Mouse (Mus musculus) c-Kit-positive CD71-positive TER-119-negative erythroid progenitor cells, embryonic 14.5 days (primary cell): ENCODE results near the gene Unc5cl.

Source experiments
- DNase-seq: peaks from one replicate; pipeline ENCODE4 v3.0.0-alpha.2; 2013; ENCODE audit warnings: low read depth

Gene Unc5cl

DNA sequence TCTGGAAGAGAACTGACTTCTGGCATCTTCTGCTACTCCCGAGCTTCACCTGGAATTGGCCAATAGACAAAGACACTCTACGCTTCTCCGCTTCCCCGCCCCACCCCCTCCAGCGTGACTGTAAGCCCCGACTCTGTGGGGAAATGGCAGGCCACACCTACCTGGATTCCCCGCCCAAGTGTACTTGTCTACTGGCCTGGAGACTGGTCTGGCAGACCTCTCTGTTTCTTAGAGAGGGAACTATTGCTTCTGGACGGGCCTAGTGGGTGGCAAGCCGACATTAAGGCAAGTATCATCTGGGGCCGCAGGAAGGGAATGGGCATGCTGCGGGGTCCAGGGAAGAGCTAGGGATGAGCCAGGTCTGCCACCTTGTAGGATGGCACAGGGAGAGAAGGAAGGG, at the start of gene Unc5cl:
Unc5cl (plus strand) TSS at position 214 of the 400 bp plus-strand sequence.
- DNase-seq: no peak

DNA sequence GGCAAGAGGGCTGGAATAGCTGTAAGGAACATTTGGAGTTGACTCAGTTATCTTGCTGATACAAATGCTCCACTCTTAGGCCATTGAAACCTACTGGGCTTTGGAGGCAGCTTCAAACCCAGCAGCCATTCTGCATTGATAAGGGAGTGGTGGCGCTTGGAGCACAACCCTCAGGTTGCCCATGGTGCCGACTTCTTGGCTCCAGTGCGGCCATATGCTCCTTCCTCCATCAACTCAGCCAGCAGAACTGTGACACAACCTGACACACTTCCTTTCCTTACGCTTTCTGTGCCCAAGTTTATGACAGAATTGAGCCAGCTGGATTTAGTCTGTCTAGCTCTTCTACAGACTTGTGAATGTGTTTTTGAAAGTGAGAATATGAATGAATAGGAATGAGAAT, 47.5 kb upstream of the Unc5cl start:
- no peak for DNase-seq

DNA sequence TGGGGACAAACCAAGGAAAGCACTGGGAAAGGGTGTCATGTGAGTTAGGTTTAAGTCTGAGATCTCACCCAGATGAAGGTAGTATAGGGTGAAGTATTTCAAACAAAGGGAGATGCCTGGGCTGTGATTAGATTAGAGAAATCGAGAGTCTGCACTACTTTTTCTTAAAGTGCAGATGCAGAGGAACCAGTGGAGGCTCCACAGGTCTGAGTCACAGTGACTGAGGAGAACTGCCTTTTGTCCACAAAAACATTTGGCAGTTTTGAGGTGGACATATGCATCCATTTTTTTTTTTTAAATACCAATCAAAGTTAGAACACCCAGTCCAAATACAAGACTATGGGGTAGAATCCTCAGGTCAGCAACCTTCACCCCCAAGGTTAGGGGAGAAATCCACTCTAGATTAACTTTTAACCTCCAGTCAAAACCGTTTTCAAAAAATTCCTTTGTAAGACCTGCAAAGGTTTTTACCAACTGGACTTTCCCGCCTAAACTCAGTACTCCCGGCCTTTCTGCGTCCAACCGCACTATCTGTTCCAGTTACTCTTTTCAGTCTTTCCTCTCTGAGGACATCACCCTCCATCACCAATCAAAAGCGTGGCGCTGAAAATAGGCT, 46.7 kb upstream of the Unc5cl start:
- no peak for DNase-seq

DNA sequence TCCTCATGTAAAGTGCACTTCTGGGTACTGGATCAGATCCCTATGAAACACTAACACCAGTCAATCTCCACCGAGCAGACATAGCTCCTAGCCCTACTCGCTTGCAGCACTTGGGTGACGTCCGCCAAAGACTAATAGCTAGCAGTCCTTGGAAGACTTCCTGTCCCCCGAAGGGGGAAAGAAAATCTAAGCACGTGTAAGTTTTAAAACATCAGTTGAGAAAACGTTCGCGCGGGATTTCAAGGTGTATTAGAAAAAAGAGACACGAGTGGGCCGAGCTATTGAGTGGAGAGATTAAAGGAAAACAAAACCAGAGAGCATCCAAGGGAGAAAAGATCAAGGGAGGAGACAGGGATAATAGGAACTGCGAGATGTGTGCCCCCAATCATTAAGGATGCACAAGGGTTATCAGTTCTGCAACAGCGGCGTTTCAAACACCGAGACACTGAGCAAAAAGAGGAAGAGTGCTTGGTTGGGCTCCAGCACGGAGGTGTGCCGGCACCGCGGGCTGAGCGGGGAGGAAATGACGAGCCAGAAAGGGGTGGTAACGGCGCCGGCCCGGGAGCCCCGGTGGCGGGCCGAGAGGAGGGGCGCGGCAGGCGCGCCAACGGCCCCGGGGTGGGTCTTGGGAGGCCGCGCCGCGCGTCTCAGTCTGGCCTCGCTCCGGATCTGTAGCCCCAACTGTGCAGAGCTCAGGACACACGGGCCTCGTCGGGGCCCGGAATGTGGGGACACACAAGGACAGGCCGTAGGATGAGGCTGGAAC, 46.0 kb upstream of the Unc5cl start:
- peak; percentile 65 for DNase-seq

DNA sequence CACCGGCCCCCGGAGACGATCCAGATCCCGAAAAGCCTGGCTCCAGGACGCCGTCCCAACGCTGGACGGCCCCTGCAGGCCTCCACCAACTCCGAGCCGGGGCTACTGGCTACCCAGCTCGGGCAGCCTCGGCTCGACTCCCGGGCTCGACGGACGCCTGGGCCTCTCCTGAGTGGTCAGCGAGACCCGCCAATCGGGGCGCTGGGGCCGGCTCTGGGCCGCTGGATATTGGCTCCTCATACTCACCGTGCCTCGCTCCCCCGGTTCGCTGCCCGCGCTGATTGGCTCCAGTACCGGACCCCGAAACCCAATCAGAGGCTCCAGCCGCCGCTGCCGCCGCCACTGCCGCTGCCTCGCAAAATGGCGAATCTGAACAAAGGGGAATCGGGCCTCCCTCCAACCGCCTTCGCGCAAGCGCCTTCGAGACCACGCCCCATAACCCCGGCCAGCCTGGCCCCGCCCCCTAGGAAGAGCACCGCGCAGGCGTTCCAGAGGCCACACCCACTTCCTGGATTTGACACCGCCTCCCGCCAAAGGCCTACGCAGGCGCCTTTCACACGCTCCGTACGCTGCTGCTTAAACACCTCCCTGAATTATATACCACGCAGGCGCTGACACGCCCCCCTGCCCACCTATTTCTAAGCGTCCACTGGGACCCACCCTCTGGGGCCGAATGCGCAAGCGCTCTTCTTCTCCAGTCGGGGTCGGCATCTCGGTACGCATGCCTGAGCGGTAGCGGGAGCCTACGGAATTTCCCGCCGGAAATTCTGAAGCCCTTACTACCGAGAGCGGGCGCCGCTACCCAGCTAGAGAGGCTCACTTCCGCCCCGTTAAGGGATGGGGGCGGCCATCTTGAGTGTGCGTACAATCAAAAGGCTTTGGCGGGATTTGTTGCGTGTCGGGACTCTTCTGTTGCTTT, 45.1 kb upstream of the Unc5cl start, which contains the start of the genes Nfya and Oard1:
Nfya (minus strand) TSS at position 527 of the 919 bp plus-strand sequence.
Oard1 (plus strand) TSS at position 635 of the 919 bp plus-strand sequence.
- DNase-seq: peak; percentile 99

DNA sequence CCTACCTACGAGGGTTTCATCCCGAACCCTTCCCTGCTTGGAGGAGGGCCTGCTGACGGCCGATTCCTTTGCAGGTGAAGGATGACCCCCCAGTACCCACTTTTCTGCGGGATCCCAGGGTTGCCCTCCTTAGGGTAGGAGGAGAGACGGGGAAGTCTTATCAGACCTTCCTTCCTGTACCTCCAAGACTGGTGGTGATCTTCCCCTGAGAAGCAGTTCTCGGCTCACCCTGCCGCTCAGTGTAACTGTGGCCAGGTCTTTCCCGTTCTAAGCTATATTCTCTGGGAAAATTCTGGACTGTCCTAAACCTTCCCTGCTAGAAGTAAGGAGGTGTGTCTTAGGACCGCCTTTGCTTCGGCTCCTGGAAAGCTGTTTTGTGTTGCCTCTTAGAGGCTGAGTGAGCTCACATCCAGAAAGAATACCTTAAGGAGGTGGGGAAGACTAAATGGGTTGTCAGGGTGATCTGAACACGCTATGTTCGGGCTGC, 44.4 kb upstream of the Unc5cl start:
- no peak for DNase-seq

DNA sequence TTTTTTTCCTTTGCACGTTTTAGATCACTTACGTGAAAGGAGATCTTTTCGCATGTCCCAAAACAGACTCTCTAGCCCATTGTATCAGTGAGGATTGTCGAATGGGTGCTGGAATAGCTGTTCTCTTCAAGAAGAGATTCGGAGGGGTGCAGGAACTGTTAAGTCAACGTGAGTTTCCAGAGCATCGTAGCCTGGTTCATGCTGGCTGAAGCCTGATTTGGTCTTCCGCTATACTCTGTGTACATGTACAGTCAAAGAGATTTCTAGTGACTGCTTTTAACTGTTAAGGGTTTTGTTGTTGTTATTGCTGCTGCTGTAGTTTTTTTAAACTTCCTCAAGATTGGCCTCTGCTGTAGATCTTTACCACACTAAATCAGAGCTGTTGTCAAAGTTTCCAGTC, 43.5 kb upstream of the Unc5cl start:
- DNase-seq: no peak

DNA sequence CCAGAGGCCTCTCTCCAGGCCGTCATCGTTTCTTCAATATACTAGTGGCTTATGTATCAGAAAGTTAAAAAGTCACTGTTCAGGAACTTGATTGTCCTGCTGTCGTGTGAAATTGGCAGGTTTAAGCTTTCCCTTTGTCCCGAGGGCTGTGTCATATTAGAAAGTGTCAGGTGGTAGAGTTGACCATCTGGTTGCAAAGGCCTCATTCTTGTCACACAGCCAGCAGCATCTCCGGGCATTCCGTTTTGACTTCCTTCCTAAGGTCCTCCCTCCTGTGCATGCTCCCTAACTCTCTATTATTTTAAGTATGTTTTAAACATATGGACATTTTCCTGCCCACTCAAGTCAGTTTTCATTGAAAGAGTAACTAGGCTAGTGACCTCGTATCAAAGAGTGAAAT, 38.7 kb upstream of the Unc5cl start:
- no peak for DNase-seq

DNA sequence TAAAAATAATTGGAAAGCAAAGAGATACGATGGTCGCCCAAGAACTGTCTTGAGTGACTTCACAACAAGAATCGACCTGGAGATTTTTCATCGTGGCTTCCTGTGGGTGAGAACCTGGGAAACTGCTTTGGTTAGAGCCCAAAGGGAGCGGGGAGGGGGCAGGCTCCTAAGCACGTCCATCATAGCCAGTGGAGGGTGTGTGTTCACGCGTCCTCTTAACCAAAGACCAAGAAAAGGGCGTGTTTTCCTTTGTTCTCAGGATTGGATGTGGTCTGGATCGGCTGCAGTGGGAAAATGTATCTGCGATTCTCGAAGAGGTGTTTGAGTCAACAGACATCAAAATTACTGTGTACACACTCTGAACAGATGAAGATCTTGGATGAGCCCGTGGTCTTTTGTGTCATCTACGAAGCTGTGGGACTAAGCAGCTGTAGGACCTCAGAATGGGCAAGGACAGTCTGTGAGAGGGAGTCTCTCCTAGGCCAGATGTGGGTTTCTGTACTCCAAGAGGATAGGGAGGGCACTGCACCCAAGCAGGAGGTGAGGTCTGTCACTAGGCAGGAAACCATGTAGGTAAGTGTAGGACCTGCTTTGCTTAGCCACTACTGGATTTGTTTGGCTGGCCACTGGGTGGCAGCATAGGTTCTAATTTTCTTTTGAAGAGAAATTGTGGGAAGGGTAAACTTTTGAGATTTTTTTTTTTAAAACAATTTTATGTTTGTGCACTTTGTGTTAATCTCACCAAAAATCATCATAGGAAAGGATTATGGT, 38.1 kb upstream of the Unc5cl start:
- DNase-seq: no peak

DNA sequence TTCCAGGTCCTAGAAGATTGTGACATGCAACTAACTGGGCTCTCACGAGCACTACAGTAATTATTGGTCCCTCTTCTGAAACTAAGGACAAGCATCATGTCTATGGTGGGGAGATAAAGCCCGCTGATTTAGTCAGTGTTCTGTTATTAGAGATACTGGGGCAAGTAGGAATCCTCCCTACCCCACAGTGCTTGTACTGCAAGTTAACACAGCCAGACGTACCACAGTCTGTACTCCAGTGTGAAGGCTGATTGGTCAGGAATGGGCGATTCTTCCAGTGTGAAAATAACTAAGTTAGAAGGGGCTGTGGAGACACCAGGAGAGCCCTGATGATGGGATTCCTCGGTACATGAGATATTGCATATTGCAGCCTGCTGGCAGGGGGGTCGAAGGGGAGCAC, 37.2 kb upstream of the Unc5cl start:
- no peak for DNase-seq

DNA sequence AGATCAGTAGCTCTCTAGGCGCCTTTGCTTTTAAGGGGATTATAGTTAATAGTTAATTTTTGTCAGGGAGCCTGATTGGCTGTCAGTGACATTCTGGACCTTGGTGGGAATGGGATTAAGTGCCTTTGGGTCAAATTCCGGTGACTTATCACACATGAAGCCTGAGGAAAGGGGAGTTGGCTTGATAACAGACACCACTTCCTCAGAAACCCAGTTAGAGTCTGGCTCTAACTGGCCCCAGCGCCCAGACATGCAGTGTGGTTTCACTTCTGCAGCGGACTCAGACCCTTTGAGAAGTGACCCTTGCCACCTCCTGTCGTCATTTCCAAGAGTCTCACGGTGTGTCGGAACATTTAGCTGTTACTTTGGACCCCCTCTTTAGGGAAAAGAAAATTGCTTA, 36.5 kb upstream of the Unc5cl start:
- no peak for DNase-seq

DNA sequence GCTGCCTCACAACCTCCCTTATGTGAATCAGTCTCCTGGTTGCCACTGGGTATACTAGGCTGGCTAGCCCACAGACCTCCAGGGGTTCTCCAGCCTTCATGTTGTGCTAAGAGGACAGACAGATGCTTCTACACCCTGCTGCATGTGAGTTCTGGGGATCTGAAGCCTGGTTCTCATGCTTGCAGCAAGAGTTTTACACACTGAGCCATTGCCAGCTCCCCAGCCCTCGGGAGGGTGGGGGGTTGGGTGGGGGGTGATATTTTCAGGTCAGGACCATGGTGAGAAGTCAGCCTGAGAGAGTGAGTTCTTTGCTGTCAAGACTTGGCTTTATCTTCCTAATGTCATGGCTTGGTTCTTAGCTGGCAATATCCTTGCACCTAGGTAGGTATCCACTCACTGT, 35.9 kb upstream of the Unc5cl start:
- no peak for DNase-seq

DNA sequence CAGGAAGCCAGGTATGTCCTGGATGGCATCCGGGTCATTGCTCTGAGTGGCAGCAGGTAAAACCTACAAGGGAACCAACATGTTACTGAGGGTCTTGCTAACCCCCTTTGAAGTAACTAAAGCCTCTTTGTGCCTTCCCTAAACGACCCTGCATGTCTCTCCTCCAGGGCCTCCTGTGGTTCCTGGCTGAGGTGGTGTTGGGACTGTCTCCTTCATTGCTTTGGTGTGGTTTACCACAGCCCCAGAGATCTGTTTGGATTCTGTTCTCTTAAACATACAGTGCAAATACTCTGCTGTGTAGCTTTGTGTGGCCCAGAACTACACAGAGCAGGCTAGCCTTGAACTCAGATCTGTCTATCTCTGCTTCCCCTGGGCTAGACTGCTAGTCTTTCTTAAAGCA, 35.1 kb upstream of the Unc5cl start:
- DNase-seq: no peak

DNA sequence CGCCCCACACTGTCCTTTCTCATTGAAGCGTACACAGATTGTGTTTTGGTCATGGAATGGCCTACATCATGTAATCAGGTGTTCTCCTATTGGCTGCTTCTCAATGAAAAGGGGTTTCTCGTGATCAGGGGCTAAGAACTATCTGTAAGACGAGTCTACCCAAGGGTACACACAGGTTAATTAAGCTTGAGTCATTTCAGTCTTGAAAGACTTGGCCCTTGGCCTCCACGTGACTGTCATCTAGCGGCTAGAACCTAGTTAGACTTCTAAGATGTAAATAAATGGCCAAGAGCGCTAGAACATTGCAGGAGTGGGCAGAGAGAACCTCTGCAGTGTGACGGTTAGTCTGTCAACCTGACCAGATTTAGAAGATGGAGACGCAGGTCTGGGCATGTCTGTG, 30.5 kb upstream of the Unc5cl start:
- DNase-seq: no peak

DNA sequence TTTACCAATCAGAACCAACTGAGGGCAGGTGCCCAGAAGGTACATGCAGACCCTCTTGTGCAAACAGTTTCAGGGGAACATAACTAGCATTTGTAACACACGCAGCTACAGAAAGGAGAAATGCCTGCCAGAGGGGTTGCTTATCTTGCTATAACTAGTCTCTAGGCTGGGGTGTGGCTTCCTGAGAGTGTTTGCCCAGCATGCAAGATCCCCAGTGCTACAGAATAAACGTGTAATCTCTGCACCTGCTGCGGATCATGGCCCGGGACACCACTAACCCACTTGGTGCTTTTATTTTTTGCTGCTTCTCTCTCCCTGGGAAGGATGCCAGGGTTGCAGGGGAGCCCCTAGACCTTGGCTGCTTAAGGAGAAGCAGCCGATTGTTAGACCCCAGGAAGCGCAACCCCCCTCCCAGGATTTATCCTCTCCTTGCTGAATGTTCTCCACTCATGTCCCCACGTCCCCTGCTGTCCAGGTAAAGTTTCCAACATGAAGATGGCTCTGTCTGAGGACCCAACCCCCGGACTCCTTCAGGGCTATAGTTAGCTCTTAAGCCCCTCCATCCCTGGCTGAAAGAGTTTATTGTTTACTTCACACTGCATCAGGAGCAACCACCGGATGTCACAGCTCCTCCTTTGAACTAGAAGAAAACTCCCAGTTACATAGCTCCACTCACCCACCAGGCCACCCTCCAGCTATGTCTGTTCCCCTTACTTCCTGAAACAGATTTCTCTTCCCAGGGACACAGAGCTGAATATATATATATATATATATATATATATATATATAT, 28.7 kb upstream of the Unc5cl start:
- no peak for DNase-seq

DNA sequence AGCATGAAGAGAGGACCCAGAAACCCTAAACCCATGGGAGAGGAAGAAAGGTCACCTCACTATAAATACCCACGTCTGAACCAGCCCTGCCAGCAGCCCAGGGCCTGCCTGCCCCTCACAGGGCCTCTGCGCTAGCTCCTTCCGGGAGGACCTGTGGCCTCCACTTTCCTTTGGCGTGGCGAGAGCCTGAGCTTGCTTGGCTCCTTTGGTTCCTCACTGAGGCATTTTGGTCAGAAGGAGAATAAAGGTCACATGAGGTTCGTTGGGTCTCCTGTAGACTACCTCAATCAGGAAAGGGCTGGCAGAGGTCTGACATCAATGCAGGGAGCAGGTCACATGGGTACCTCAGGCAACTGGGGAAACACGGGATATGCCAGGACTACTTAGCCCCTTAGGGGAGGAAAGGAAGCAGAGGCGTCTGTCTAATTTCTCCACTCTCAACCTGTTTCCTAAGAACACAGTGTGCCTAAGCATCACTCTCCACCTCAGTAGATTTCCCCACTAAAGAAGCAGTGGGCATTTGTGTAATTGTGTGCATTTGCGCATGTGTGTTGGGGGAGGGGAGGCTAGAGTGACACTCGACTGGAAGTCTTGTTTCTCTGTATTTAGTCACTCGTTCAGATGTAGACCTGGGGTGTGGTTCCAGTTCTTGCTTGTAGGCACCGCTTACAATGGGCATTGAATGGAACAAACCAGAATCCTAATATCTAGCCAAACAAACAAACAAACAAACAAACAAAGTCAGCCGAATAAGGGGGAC, 27.5 kb upstream of the Unc5cl start:
- DNase-seq: no peak

DNA sequence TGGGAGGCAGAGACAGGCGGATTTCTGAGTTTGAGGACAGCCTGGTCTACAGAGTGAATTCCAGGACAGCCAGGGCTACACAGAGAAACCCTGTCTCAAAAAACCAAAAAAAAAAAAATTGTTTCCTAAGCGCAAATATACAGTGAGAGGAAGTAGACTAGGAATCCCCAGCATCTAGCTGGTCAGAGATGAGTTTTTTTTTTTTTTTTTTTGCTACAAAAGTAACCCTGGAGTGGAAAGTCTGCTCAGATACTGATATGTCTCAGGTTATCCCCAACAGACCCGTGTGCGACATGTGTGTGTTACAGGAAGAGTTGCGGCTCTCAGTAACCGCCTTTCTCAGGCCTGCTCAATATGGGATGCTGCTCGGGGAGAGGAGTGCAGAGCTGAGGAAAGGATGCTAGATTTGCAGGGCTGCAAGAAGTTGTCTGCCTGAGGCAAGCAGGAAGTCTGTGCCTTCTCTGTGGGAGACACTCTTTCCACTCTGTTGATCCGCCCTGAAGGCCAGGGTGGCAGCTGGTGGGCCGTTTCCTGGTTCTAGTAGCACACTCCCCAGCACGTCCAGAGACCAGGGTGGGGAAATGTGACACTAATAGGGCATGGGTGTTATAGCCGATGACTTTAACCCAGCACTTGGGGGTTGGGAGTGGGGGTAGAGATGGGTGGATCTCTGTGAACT, 26.7 kb upstream of the Unc5cl start:
- DNase-seq: no peak

DNA sequence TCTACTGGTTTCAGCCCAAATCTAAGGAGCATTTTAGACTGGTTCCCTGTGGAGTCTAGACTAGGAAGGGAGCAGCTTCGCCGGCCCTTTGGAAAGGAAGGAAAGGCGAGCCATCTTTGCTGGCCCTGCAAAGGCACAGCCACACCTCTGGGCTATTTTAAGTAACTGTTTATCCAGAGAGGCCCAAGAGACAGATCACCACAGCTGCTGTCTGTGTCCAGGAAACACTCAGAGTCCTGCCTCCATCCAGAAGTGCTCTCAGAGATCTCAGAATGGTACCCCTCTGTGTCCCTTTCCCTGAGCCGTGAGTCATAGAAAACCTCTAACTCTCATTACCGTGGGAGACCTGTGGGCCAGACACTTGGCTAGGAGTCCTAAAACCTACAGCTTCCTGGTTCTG, 24.3 kb upstream of the Unc5cl start:
- no peak for DNase-seq

DNA sequence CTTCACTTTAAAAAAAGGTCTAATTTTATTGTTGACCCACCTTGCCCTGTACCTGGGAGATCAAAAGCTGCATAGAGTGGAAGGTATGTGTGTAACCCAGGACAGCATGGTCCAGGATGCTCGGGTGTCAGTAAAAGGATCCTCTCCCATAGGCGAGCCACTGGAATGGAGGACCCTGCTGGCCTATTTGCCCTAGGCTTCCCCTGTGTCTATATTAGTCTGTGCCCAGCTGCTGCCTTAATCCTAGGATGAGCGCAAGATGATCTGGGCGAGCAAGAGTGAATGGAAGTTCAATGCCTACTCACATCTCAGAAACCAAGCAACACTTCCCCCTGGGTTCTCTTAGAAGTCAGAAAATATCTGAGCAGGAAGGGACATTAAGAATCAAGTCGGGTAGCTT, 23.6 kb upstream of the Unc5cl start:
- DNase-seq: no peak
